Mouse (Mus musculus): Measurements from ENCODE around the gene Cldn34d. TPM values are rescaled to one million over a fixed set of nuclear protein-coding genes. Genes with fewer than 3 reads are reported as not detected.

The Cldn34d gene
- polyA plus RNA-seq (2015; fragmentation: Nextera tagmentation; extraction: Ambion mirVana): not detected in 2 replicates

GRCm38 (mm10) chrX:76602824-76603223 lies at the start of gene Cldn34d:
TSS of gene Cldn34d (minus strand) at chrX:76602924.
- H3K36me3 ChIP-seq: no peaks in the 10 kb centered on the region
- H3K4me3 ChIP-seq: no peak within 1 kb of the TSS
- no peak for ATAC-seq (ENCODE audit: insufficient number of reproducible peaks, low FRiP score, low TSS enrichment, low read depth)
- H3K4me1 ChIP-seq: no peaks in the 10 kb centered on the region
- no peaks in the 10 kb centered on the region for H3K27me3 ChIP-seq
- H3K9ac ChIP-seq: no peak within 1 kb of the TSS
- H3K4me2 ChIP-seq: no peak within 1 kb of the TSS
- peaks cover 4% of the 10 kb centered on the region for H3K9me3 ChIP-seq
- 62% methylated on average over 1 of the region's 1 CpGs for WGBS
- H3K27ac ChIP-seq: no peak within 1 kb of the TSS

DNA sequence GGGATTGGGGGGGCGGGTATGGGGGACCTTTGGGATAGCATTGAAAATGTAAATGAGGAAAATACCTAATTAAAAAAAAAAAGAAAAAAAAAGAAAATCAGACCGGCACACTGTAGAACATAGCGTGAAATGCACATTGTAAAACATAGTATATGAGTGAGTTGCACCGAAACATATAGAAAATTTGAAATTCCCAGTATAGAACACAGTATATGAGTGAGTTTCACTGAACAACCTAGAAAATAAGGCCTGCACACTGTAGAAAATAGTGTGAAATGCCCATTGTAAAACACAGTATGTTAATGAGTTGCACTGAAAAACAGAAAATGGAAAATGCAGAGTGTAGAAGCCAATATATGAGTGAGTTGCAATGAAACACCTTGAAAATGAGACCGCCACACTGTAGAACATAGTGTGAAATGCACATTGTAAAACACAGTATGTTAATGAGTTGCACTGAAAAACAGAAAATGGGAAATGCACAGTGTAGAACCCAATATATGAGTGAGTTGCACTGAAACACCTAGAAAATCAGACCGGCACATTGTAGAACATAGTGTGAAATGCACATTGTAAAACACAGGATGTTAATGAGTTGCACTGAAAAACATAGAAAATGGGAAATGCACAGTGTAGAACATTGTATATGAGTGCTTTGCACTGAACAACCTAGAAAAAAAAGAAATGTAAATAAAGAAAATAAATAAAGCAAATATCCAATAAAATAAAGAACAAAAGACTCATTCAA lies 4.1 kb downstream of the Cldn34d start:
- Histone ChIP-seq H3K4me1 (no peaks in the 10 kb centered on the region), H3K9me3 (peaks cover 4% of the 10 kb centered on the region), H3K36me3 (no peaks in the 10 kb centered on the region), H3K4me2 (no peak overlapping the region), H3K27me3 (no peaks in the 10 kb centered on the region), H3K9ac (no peak overlapping the region), H3K4me3 (no peak overlapping the region), H3K27ac (no peak overlapping the region)
- WGBS: 52% methylated on average over 6 of the region's 6 CpGs
- peak; percentile 100 for ATAC-seq (ENCODE audit: insufficient number of reproducible peaks, low FRiP score, low TSS enrichment, low read depth)

Other genes starting within 250 kb of the Cldn34d start
- gene Cldn34b4, start 209.6 kb downstream of the Cldn34d start, polyA plus RNA-seq (2015; fragmentation: Nextera tagmentation; extraction: Ambion mirVana): not detected in 2 replicates